Mouse (Mus musculus): ENCODE measurements around the gene Krtap9-3. TPM values are rescaled to one million over a fixed set of nuclear protein-coding genes. Genes with fewer than 3 reads are reported as not detected.

Gene Krtap9-3
- polyA plus RNA-seq, 1 experiment, result not detected

DNA sequence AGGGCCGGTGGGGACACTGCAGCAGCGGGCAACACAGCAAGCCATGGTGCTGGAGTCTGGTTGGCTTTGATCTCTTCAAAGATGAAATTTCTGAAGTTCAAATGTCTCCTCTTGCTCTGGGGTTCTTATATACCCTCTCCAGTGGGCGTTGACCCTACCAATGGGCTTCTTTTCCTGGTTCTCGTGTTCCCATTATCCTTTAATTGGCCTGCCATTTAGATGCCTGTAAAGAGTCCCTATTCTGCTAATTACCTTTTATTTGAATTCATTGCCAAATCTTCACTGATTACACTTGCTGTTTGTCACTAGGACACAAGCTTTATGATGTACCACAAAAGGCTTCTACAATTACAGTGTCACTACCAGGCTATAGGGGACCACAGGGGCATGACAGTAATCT, 47.1 kb downstream of the Krtap9-3 start, which contains the start of gene Krtap3-3:
TSS of gene Krtap3-3 (minus strand) at position 101 of the 400 bp plus-strand sequence.
- WGBS, result 70% methylated on average over 4 of the region's 4 CpGs
- no peak for TF ChIP-seq POLR2A (IDR thresholded peaks at IDR 0.05; ENCODE audit: low read depth, low read length)

DNA sequence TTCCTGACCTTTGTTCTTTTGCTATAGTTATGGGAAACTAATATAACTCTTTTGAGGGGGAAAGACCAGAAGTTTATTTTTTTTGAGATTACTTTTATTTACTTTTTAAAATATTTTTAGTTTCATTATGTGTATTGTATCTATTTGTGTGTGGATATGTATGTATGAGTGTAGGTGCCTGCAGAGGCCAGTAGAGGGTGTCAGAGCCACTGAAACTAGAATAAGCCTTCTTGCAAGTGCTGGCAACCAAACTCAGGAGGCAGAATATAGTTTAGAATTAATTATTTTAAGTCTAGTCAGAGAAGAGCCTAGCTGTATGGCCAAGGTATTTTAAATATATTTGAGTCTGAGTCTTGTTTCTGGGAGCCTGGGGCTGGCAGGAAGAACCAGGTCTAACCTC, 50.0 kb downstream of the Krtap9-3 start:
- no peaks in the 10 kb centered on the region for H3K4me1 ChIP-seq (ENCODE audit: control insufficient read depth, insufficient read depth, insufficient read length)
- no peak overlapping the region for H3K4me3 ChIP-seq (ENCODE audit: extremely low read depth, insufficient read depth, insufficient read length)
- H3K27me3 ChIP-seq (ENCODE audit: control insufficient read depth, insufficient read depth, low read length), result no peaks in the 10 kb centered on the region
- H3K36me3 ChIP-seq (ENCODE audit: control insufficient read depth, insufficient read depth, low read length), result no peaks in the 10 kb centered on the region
- TF ChIP-seq CTCF (IDR thresholded peaks at IDR 0.05; ENCODE audit: extremely low read depth, insufficient read depth, insufficient read length, insufficient replicate concordance), result no peak
- no peak for TF ChIP-seq POLR2A (IDR thresholded peaks at IDR 0.05; ENCODE audit: low read depth, low read length)
- no peak for DNase-seq (ENCODE audit: low read depth in 1 of 2, low spot score in 2 of 2)
- no peak overlapping the region for H3K27ac ChIP-seq (ENCODE audit: insufficient read depth, low read length)

More for the DNA sequence above, 47.1 kb downstream of the Krtap9-3 start, which contains the start of gene Krtap3-3:
- no peaks in the 10 kb centered on the region for H3K27me3 ChIP-seq (ENCODE audit: control insufficient read depth, insufficient read depth, low read length)
- H3K4me1 ChIP-seq (ENCODE audit: control insufficient read depth, insufficient read depth, insufficient read length), result no peaks in the 10 kb centered on the region
- H3K36me3 ChIP-seq (ENCODE audit: control insufficient read depth, insufficient read depth, low read length), result no peaks in the 10 kb centered on the region
- no peak within 1 kb of the TSS for H3K4me3 ChIP-seq (ENCODE audit: extremely low read depth, insufficient read depth, insufficient read length)
- DNase-seq (ENCODE audit: low read depth in 1 of 2, low spot score in 2 of 2), result no peak
- no peak within 1 kb of the TSS for H3K27ac ChIP-seq (ENCODE audit: insufficient read depth, low read length)

Other genes with a start within 250 kb of the Krtap9-3 start
- gene Krt27, start 247.0 kb downstream of the Krtap9-3 start, polyA plus RNA-seq (2012; rRNA removed), result not detected in 2 replicates
- not detected in 2 replicates for gene Krt28, start 223.2 kb downstream of the Krtap9-3 start, polyA plus RNA-seq (2012; rRNA removed)
- 0.22 and 0.23 TPM in 2 replicates for gene Krt10, start 208.7 kb downstream of the Krtap9-3 start, polyA plus RNA-seq (2012; rRNA removed)
- 0.05 TPM in 1 of 2 replicates, not detected in the other for gene Krt12, start 175.8 kb downstream of the Krtap9-3 start, polyA plus RNA-seq (2012; rRNA removed)
- gene Krt20, start 160.0 kb downstream of the Krtap9-3 start, polyA plus RNA-seq (2012; rRNA removed), result 0.16 TPM in 2 replicates
- gene Krt23, start 105.0 kb downstream of the Krtap9-3 start, polyA plus RNA-seq (2012; rRNA removed), result 0.06 and 0.14 TPM in 2 replicates
- gene Krt39, start 76.8 kb downstream of the Krtap9-3 start, polyA plus RNA-seq (2012; rRNA removed), result not detected in 2 replicates
- gene Krt40, start 54.9 kb downstream of the Krtap9-3 start, polyA plus RNA-seq (2012; rRNA removed), result not detected in 2 replicates
- gene Krtap3-3, start 47.2 kb downstream of the Krtap9-3 start, polyA plus RNA-seq (2012; rRNA removed), result not detected in 2 replicates
- gene Krtap3-2, start 41.3 kb downstream of the Krtap9-3 start, polyA plus RNA-seq (2012; rRNA removed), result not detected in 2 replicates
- not detected in 2 replicates for gene Gm11939, start 38.6 kb downstream of the Krtap9-3 start, polyA plus RNA-seq (2012; rRNA removed)
- gene Krtap3-1, start 31.5 kb downstream of the Krtap9-3 start, polyA plus RNA-seq (2012; rRNA removed), result not detected in 2 replicates
- gene Krtap1-5, start 17.1 kb downstream of the Krtap9-3 start, polyA plus RNA-seq (2012; rRNA removed), result not detected in 2 replicates
- not detected in 2 replicates for gene Krtap1-4, start 14.5 kb downstream of the Krtap9-3 start, polyA plus RNA-seq (2012; rRNA removed)
- gene Krtap1-3, start 6.8 kb downstream of the Krtap9-3 start, polyA plus RNA-seq (2012; rRNA removed), result not detected in 2 replicates
- not detected in 2 replicates for gene Gm11938, start 5.2 kb upstream of the Krtap9-3 start, polyA plus RNA-seq (2012; rRNA removed)
- not detected in 2 replicates for gene Gm11937, start 12.1 kb upstream of the Krtap9-3 start, polyA plus RNA-seq (2012; rRNA removed)
- gene Krtap2-4, start 16.7 kb upstream of the Krtap9-3 start, polyA plus RNA-seq (2012; rRNA removed), result not detected in 2 replicates
- gene Gm11562, start 22.3 kb upstream of the Krtap9-3 start, polyA plus RNA-seq (2012; rRNA removed), result not detected in 2 replicates
- not detected in 2 replicates for gene Krtap4-1, start 30.1 kb upstream of the Krtap9-3 start, polyA plus RNA-seq (2012; rRNA removed)
- gene Krtap4-2, start 37.0 kb upstream of the Krtap9-3 start, polyA plus RNA-seq (2012; rRNA removed), result not detected in 2 replicates
- gene Krtap4-7, start 46.0 kb upstream of the Krtap9-3 start, polyA plus RNA-seq (2012; rRNA removed), result not detected in 2 replicates
- not detected in 2 replicates for gene Gm11555, start 52.1 kb upstream of the Krtap9-3 start, polyA plus RNA-seq (2012; rRNA removed)
- not detected in 2 replicates for gene Gm11563, start 60.9 kb upstream of the Krtap9-3 start, polyA plus RNA-seq (2012; rRNA removed)
- gene Krtap4-6, start 67.9 kb upstream of the Krtap9-3 start, polyA plus RNA-seq (2012; rRNA removed), result not detected in 2 replicates
- not detected in 2 replicates for gene Gm14190, start 92.6 kb upstream of the Krtap9-3 start, polyA plus RNA-seq (2012; rRNA removed)
- gene Gm14180, start 136.2 kb upstream of the Krtap9-3 start, polyA plus RNA-seq (2012; rRNA removed), result not detected in 2 replicates
- gene Gm11595, start 174.8 kb upstream of the Krtap9-3 start, polyA plus RNA-seq (2012; rRNA removed), result not detected in 2 replicates
- not detected in 2 replicates for gene Krtap4-8, start 182.6 kb upstream of the Krtap9-3 start, polyA plus RNA-seq (2012; rRNA removed)
- gene Krtap4-9, start 187.1 kb upstream of the Krtap9-3 start, polyA plus RNA-seq (2012; rRNA removed), result not detected in 2 replicates
- gene Gm11596, start 195.4 kb upstream of the Krtap9-3 start, polyA plus RNA-seq (2012; rRNA removed), result not detected in 2 replicates
- not detected in 2 replicates for gene Gm11569, start 200.8 kb upstream of the Krtap9-3 start, polyA plus RNA-seq (2012; rRNA removed)
- not detected in 2 replicates for gene Gm11554, start 206.3 kb upstream of the Krtap9-3 start, polyA plus RNA-seq (2012; rRNA removed)
- gene Krtap4-13, start 211.8 kb upstream of the Krtap9-3 start, polyA plus RNA-seq (2012; rRNA removed), result not detected in 2 replicates
- gene Gm11564, start 217.6 kb upstream of the Krtap9-3 start, polyA plus RNA-seq (2012; rRNA removed), result not detected in 2 replicates
- not detected in 2 replicates for gene 2300003K06Rik, start 240.0 kb upstream of the Krtap9-3 start, polyA plus RNA-seq (2012; rRNA removed)